Mouse (Mus musculus) ES-E14 (cell line): ENCODE results near the gene Zfp365.

Experiments used
- CHD2 ChIP-seq: IDR thresholded peaks from 2 replicates; pipeline ENCODE4 v1.6.1; 2014; ENCODE audit warnings: mild to moderate bottlenecking, low read depth, low read length, inconsistent platforms
- HCFC1 ChIP-seq: IDR thresholded peaks from 2 replicates; pipeline ENCODE4 v1.6.1; 2012; ENCODE audit warnings: low read length, inconsistent platforms, borderline replicate concordance; ENCODE audit not compliant: insufficient read depth
- MAFK ChIP-seq: IDR thresholded peaks from 2 replicates; pipeline ENCODE4 v1.6.1; 2014; ENCODE audit warnings: mild to moderate bottlenecking, low read depth, low read length, inconsistent platforms; ENCODE audit not compliant: insufficient read depth
- ZC3H11A ChIP-seq: IDR thresholded peaks from 2 replicates; pipeline ENCODE4 v1.6.1; 2012; ENCODE audit warnings: low read depth, mild to moderate bottlenecking, inconsistent platforms, low read length, borderline replicate concordance
- ZNF384 ChIP-seq: IDR thresholded peaks from 2 replicates; pipeline ENCODE4 v1.6.1; 2012; ENCODE audit warnings: low read depth, low read length, inconsistent platforms

DNA sequence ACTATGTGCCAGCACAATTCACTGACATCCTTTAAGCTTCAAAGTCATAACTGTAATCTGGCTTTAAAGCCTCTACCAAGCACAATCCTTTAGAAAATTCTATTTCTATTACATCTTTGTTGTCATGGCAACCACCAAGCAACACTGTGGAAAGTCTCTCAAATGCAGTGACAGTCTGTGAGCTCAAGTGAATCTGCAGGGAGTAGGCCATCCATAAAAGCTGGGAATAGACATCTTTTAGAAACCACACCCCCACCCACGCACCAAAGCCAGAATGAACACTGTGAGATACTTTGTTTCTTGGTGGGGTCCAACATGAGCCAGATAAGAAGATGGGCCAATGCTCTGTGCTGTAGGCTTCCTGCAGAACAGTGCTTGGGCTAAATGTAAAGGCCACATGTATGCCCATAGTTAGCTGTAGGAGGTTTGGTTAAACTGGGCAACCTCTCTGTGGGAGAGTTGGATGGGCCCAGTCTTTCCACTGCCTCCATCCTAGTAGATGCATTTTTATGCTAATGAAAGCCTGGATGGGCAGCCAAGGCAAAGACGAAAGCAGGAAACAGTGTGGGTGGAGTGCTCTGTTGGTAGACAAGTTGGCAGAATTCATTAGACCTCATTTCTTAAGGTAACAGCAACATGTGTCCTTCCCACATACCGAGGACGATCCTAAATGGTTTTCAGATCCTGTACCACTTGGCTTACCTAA, 5.9 kb upstream of the Zfp365 start:
- no peak for TF ChIP-seq MAFK
- no peak for TF ChIP-seq ZNF384
- no peak for TF ChIP-seq HCFC1
- no peak for TF ChIP-seq CHD2
- TF ChIP-seq ZC3H11A, result no peak
